Mouse (Mus musculus): Measurements from ENCODE around the gene Slc50a1. TPM values are rescaled to one million over a fixed set of nuclear protein-coding genes. Genes with fewer than 3 reads are reported as not detected.

Slc50a1 gene
- polyA plus RNA-seq, 1 experiment from 2014 or later, result 81.7 TPM

DNA sequence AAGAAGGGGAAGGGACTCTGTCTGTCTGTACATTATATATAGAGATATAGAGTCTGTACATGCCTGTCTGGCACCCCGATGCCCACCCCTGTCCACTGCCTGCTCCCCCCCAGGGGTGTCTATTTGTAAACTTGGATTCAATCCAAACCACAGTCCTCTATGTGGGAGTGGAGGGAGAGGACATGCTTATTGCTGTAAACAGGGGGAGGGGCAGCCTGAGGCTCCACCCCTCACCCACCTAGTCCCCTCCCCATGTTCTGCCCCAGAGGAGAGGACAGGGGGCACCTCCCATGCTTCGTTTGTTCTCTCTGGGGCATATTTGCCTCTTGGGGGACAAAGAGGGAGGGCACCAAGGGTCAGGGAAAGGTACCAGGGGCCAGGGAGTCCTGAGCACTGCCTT is 44.4 kb upstream of the Slc50a1 start:
- peak overlapping the region; percentile 70; the same call in 1 of the 2 replicates for H3K4me2 ChIP-seq (ENCODE audit: low read depth, low read length)
- H3K4me3 ChIP-seq (replicated peaks; ENCODE audit: low read length), result peak overlapping the region; percentile 42
- H3K4me1 ChIP-seq (ENCODE audit: control insufficient read depth, insufficient read depth, low read length), result peaks cover 35% of the 10 kb centered on the region
- WGBS, result 43% methylated on average over 2 of the region's 2 CpGs
- H3K27me3 ChIP-seq (ENCODE audit: control insufficient read depth, insufficient read depth, low read length), result peaks cover 15% of the 10 kb centered on the region
- peak; percentile 14; the same call in 1 of the 2 replicates for ATAC-seq (ENCODE audit: insufficient read depth, low FRiP score)
- H3K27ac ChIP-seq (ENCODE audit: low read length), result no peak overlapping the region
- peak overlapping the region; percentile 70; the same call in 1 of the 2 replicates for H3K9ac ChIP-seq (ENCODE audit: low read length)
- H3K9me3 ChIP-seq (replicated peaks; ENCODE audit: control insufficient read depth, low read length), result no peaks in the 10 kb centered on the region
- H3K36me3 ChIP-seq (ENCODE audit: control insufficient read depth, insufficient read depth, low read length), result no peaks in the 10 kb centered on the region

- H3K4me2 ChIP-seq (ENCODE audit: low read depth, low read length), result no peak overlapping the region
- peaks cover 11% of the 10 kb centered on the region for H3K27me3 ChIP-seq (ENCODE audit: control insufficient read depth, insufficient read depth, low read length)
- 52% methylated on average over 5 of the region's 5 CpGs for WGBS
- no peaks in the 10 kb centered on the region for H3K9me3 ChIP-seq (replicated peaks; ENCODE audit: control insufficient read depth, low read length)
- H3K4me3 ChIP-seq (replicated peaks; ENCODE audit: low read length), result no peak overlapping the region
- peak overlapping the region; percentile 66 for H3K27ac ChIP-seq (ENCODE audit: low read length)
- peaks cover 30% of the 10 kb centered on the region for H3K4me1 ChIP-seq (ENCODE audit: control insufficient read depth, insufficient read depth, low read length)
- H3K9ac ChIP-seq (ENCODE audit: low read length), result no peak overlapping the region
- peak; percentile 6; the same call in 1 of the 2 replicates for ATAC-seq (ENCODE audit: insufficient read depth, low FRiP score)
- H3K36me3 ChIP-seq (ENCODE audit: control insufficient read depth, insufficient read depth, low read length), result no peaks in the 10 kb centered on the region
These were observed 44.0 kb upstream of the Slc50a1 start for GRCm38 (mm10) chr3:89314340-89314739.

DNA sequence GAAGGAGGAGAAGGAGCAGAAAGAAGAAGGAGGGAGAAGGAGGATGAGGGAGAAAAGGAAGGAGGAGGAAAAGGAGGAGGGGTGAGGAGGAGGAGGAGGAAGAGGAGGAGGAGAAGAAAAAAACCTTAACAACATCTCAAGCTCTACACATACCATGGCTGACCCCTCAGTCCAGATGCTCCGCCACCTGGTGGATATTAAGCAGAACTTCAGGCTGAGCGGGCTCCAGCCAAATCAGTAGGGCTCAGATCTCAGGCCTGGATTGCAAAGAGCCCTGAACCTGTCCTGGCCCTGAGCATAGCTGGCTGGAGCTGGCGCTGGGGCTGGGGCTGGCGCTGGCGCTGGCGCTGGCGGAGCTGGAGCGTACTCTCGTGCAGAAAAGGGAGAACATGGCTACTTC is 37.7 kb upstream of the Slc50a1 start:
- Histone ChIP-seq H3K36me3 (ENCODE audit: control insufficient read depth, insufficient read depth, low read length) (no peaks in the 10 kb centered on the region), H3K27ac (ENCODE audit: low read length) (no peak overlapping the region), H3K4me3 (replicated peaks; ENCODE audit: low read length) (no peak overlapping the region), H3K4me2 (ENCODE audit: low read depth, low read length) (no peak overlapping the region), H3K9me3 (replicated peaks; ENCODE audit: control insufficient read depth, low read length) (no peaks in the 10 kb centered on the region), H3K27me3 (ENCODE audit: control insufficient read depth, insufficient read depth, low read length) (no peaks in the 10 kb centered on the region), H3K4me1 (ENCODE audit: control insufficient read depth, insufficient read depth, low read length) (no peaks in the 10 kb centered on the region), H3K9ac (ENCODE audit: low read length) (no peak overlapping the region)
- peak; percentile 81; the same call in 1 of the 2 replicates for ATAC-seq (ENCODE audit: insufficient read depth, low FRiP score)
- WGBS, result 8% methylated on average over 9 of the region's 9 CpGs

DNA sequence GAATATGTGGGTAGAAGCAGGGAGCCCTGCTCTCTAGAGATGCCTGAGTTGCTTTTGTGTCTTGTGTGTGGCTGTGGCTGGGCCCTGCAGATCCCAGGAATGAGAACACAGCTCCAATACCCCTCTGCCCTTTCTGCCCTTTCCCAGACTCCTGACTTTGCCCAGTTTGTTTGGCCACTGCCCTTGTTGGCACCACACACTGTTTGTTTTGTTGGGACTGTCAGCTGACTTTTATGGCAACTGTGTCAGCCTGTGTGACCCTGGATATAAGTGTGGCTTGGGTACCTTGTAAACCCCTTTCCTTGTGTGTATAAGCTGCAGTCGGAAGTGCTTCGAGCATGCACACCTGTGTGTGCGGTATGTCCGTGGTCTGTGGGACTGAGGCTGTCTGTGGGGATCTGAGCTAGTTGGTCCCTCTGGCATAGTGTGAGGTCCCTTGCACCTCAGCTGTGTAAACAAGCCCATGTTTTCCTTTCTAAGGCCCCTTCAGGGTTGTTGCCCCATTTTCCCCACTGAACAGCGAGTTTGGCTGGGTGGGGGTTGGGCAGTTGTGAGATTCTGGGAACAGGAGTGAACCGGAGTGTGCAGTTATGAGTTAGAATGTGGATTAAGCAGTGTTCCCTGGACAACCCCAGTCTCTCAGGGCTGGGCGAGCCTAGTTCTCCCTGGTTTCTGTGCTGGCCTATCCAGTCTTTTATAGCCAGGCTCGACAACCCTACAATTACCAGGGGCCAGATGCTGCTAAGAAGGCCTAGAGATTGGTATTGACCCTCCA is 35.4 kb upstream of the Slc50a1 start:
- H3K36me3 ChIP-seq (ENCODE audit: control insufficient read depth, insufficient read depth, low read length), result no peaks in the 10 kb centered on the region
- H3K27ac ChIP-seq (ENCODE audit: low read length), result no peak overlapping the region
- H3K4me2 ChIP-seq (ENCODE audit: low read depth, low read length), result no peak overlapping the region
- no peak overlapping the region for H3K9ac ChIP-seq (ENCODE audit: low read length)
- no peaks in the 10 kb centered on the region for H3K9me3 ChIP-seq (replicated peaks; ENCODE audit: control insufficient read depth, low read length)
- H3K4me1 ChIP-seq (ENCODE audit: control insufficient read depth, insufficient read depth, low read length), result no peaks in the 10 kb centered on the region
- no peaks in the 10 kb centered on the region for H3K27me3 ChIP-seq (ENCODE audit: control insufficient read depth, insufficient read depth, low read length)
- ATAC-seq (ENCODE audit: insufficient read depth, low FRiP score), result no peak
- no peak overlapping the region for H3K4me3 ChIP-seq (replicated peaks; ENCODE audit: low read length)
- WGBS, result 63% methylated on average over 8 of the region's 8 CpGs

GRCm38 (mm10) chr3:89305105-89305504 is 34.7 kb upstream of the Slc50a1 start:
- no peak for ATAC-seq (ENCODE audit: insufficient read depth, low FRiP score)
- no peak overlapping the region for H3K4me3 ChIP-seq (replicated peaks; ENCODE audit: low read length)
- H3K4me2 ChIP-seq (ENCODE audit: low read depth, low read length), result no peak overlapping the region
- H3K4me1 ChIP-seq (ENCODE audit: control insufficient read depth, insufficient read depth, low read length), result peaks cover 2% of the 10 kb centered on the region; the same call in 1 of the 2 replicates
- H3K36me3 ChIP-seq (ENCODE audit: control insufficient read depth, insufficient read depth, low read length), result no peaks in the 10 kb centered on the region
- 71% methylated on average over 4 of the region's 4 CpGs for WGBS
- no peak overlapping the region for H3K9ac ChIP-seq (ENCODE audit: low read length)
- H3K27ac ChIP-seq (ENCODE audit: low read length), result no peak overlapping the region
- no peaks in the 10 kb centered on the region for H3K9me3 ChIP-seq (replicated peaks; ENCODE audit: control insufficient read depth, low read length)
- no peaks in the 10 kb centered on the region; the same call in 1 of the 2 replicates for H3K27me3 ChIP-seq (ENCODE audit: control insufficient read depth, insufficient read depth, low read length)

DNA sequence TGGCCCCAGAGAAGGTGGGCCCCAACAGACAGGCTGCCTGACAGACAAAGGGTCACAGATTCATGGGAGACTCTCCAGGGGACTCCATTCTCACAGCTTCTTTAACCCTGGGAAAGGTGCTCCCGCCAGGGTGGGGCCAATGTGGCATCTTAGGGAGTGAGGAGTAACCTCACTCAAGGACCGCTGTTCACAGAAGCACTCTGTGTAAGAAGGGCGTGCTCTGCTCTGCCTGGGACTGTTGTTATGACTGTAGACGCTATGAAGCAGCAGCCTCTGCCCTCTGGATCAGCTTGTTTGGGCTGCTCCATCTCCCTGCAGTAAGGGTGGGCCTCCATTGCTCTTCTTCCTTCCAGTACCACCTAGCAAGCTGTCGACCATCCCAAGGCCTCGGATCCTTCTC is 34.1 kb upstream of the Slc50a1 start:
- H3K4me3 ChIP-seq (replicated peaks; ENCODE audit: low read length), result no peak overlapping the region
- H3K27me3 ChIP-seq (ENCODE audit: control insufficient read depth, insufficient read depth, low read length), result no peaks in the 10 kb centered on the region; the same call in 1 of the 2 replicates
- H3K27ac ChIP-seq (ENCODE audit: low read length), result no peak overlapping the region
- peaks cover 5% of the 10 kb centered on the region; the same call in 1 of the 2 replicates for H3K4me1 ChIP-seq (ENCODE audit: control insufficient read depth, insufficient read depth, low read length)
- no peak overlapping the region for H3K9ac ChIP-seq (ENCODE audit: low read length)
- no peaks in the 10 kb centered on the region for H3K36me3 ChIP-seq (ENCODE audit: control insufficient read depth, insufficient read depth, low read length)
- WGBS, result 51% methylated on average over 6 of the region's 6 CpGs
- no peak overlapping the region for H3K4me2 ChIP-seq (ENCODE audit: low read depth, low read length)
- H3K9me3 ChIP-seq (replicated peaks; ENCODE audit: control insufficient read depth, low read length), result no peaks in the 10 kb centered on the region
- no peak for ATAC-seq (ENCODE audit: insufficient read depth, low FRiP score)

DNA sequence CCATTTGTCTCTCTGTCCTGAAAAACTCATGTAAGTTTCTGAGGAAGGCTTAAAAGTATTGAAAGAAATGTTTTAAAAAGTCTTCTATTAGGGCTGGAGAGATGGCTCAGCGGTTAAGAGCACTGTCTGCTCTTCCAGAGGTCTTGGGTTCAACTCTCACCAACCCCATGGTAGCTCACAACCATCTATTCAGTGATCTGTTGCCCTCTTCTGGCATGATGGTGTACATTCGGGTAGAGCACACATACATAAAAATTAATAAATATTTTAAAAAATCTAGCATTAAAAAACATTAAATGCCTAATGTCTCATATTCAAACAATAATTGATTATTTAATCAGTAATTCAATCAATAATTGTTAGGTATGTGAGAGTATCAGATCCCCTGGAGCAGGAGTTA is 30.1 kb upstream of the Slc50a1 start:
- Histone ChIP-seq H3K4me2 (ENCODE audit: low read depth, low read length) (no peak overlapping the region), H3K36me3 (ENCODE audit: control insufficient read depth, insufficient read depth, low read length) (no peaks in the 10 kb centered on the region), H3K4me3 (replicated peaks; ENCODE audit: low read length) (no peak overlapping the region), H3K9ac (ENCODE audit: low read length) (no peak overlapping the region), H3K4me1 (ENCODE audit: control insufficient read depth, insufficient read depth, low read length) (peaks cover 5% of the 10 kb centered on the region; the same call in 1 of the 2 replicates), H3K9me3 (replicated peaks; ENCODE audit: control insufficient read depth, low read length) (no peaks in the 10 kb centered on the region), H3K27me3 (ENCODE audit: control insufficient read depth, insufficient read depth, low read length) (no peaks in the 10 kb centered on the region; the same call in 1 of the 2 replicates), H3K27ac (ENCODE audit: low read length) (no peak overlapping the region)
- WGBS, result 58% methylated on average over 2 of the region's 2 CpGs
- no peak for ATAC-seq (ENCODE audit: insufficient read depth, low FRiP score)

DNA sequence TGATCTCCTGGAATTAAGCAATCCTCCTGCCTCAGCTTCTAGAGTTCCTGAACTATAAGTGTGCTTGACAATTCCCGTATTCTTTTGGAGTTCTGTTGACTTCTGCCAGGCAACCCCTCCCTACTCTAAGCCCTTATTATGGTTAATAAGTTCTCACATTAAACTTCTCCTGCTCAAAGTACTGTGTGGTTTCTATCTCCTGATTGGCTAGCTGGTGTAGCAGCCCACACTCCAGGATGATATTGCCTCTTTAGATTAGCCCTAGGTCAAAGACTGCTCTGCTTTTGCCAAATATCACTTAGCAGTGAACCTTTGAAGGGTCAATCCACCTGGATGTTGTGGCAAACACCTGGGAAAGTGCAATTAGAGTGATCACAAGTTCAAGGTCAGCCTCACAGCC is 29.7 kb upstream of the Slc50a1 start:
- H3K9ac ChIP-seq (ENCODE audit: low read length), result peak overlapping the region; percentile 58; the same call in 1 of the 2 replicates
- no peak overlapping the region for H3K27ac ChIP-seq (ENCODE audit: low read length)
- WGBS, result 31% methylated on average over 1 of the region's 1 CpGs
- no peaks in the 10 kb centered on the region for H3K36me3 ChIP-seq (ENCODE audit: control insufficient read depth, insufficient read depth, low read length)
- ATAC-seq (ENCODE audit: insufficient read depth, low FRiP score), result peak; percentile 41; the same call in 1 of the 2 replicates
- no peaks in the 10 kb centered on the region; the same call in 1 of the 2 replicates for H3K27me3 ChIP-seq (ENCODE audit: control insufficient read depth, insufficient read depth, low read length)
- peak overlapping the region; percentile 59 for H3K4me2 ChIP-seq (ENCODE audit: low read depth, low read length)
- peaks cover 5% of the 10 kb centered on the region; the same call in 1 of the 2 replicates for H3K4me1 ChIP-seq (ENCODE audit: control insufficient read depth, insufficient read depth, low read length)
- H3K9me3 ChIP-seq (replicated peaks; ENCODE audit: control insufficient read depth, low read length), result no peaks in the 10 kb centered on the region
- peak overlapping the region; percentile 40 for H3K4me3 ChIP-seq (replicated peaks; ENCODE audit: low read length)

DNA sequence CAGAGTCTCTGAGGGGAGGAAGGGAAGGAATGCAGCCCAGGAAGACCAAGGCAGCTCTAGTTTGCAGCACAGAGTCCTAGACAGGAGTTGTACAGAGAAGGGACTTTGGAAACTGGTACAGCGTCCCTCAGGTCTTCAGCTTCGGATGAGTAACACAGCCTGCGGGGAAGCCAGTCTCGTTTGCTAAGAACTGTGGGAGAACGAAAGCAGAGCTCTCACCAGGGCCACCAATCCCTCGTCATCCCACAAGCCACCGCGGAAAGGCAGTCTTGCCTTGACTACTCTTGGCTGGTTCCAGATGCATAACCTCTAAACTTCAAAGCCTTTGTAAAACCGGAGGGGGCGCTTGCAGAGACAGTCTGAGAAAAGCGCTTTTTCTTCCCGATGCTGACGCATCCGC is 29.1 kb upstream of the Slc50a1 start:
- H3K9me3 ChIP-seq (replicated peaks; ENCODE audit: control insufficient read depth, low read length), result no peaks in the 10 kb centered on the region
- peak overlapping the region; percentile 58; the same call in 1 of the 2 replicates for H3K9ac ChIP-seq (ENCODE audit: low read length)
- H3K36me3 ChIP-seq (ENCODE audit: control insufficient read depth, insufficient read depth, low read length), result no peaks in the 10 kb centered on the region
- peak; percentile 30; the same call in 1 of the 2 replicates for ATAC-seq (ENCODE audit: insufficient read depth, low FRiP score)
- H3K27me3 ChIP-seq (ENCODE audit: control insufficient read depth, insufficient read depth, low read length), result no peaks in the 10 kb centered on the region; the same call in 1 of the 2 replicates
- peak overlapping the region; percentile 40 for H3K4me3 ChIP-seq (replicated peaks; ENCODE audit: low read length)
- 0 out of 2 replicates have a peak overlapping the region, but pooled peaks have one; percentile 17 for H3K27ac ChIP-seq (ENCODE audit: low read length)
- peaks cover 5% of the 10 kb centered on the region; the same call in 1 of the 2 replicates for H3K4me1 ChIP-seq (ENCODE audit: control insufficient read depth, insufficient read depth, low read length)
- H3K4me2 ChIP-seq (ENCODE audit: low read depth, low read length), result peak overlapping the region; percentile 59
- 5% methylated on average over 14 of the region's 14 CpGs for WGBS

All from stomach, embryonic 16.5 days (tissue).